In the genomic region with DNA sequence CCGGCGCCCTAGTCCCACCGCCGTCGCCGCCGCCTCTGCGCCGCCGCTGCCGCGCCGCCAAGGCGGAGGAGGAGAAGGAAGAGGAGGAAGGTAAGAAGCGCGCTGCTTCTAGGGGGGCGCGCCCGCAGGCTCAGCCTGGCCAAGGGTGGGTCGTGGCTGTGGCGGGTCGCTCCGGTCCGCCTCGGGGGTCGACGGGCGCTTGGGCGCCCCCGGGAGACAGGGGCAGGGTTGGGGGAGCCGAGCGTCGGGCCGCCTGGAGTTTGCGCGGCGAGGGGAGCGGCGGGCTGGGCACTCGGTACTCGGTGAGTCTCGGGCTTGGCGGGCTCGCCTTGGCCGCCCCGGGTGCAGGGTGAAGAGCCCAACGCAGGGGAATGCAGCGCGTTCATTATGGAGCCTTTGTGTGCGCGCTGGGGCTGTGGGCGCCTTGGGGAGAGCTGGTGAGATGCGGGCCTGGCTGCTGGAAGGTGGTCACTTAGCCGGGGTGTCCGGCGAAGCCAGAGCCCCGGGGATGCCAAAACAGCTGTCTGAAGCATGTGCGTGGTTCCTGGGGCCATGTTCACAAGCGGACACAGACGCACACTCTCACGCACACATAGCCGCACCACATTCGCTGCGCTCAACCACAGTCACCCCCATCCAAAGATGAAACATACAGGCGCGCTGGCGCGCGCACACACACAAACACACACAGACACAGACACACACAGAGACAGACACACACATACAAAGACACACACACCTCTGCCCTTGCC, we compare ENCODE assay signal across 8 mouse cellular contexts.
DNase-seq lines count a peak whose midpoint lies in the region; ATAC-seq and TF ChIP-seq lines count a peak whose summit lies in the region.

No protein-coding gene starts in this region.

- H3K9ac ChIP-seq in hindbrain, embryonic 13.5 days = peak overlapping the region; percentile 79
- H3K9ac ChIP-seq in liver, embryonic 14.5 days (replicated peaks) = no peak overlapping the region
- no peak overlapping the region for H3K9ac ChIP-seq in stomach, embryonic 14.5 days (replicated peaks; ENCODE audit: low read depth, low read length)

- peak overlapping the region; percentile 54 for H3K4me2 ChIP-seq in hindbrain, embryonic 13.5 days
- peak overlapping the region; percentile 23; the same call in 1 of the 2 replicates for H3K4me2 ChIP-seq in liver, embryonic 14.5 days (ENCODE audit: low read depth)
- peak overlapping the region; percentile 76 for H3K4me2 ChIP-seq in stomach, embryonic 14.5 days (replicated peaks; ENCODE audit: low read depth, low read length)

- H3K9me3 ChIP-seq in hindbrain, embryonic 13.5 days = no peaks in the 10 kb centered on the region
- no peaks in the 10 kb centered on the region for H3K9me3 ChIP-seq in liver, embryonic 14.5 days (ENCODE audit: control insufficient read depth, low read length)
- no peaks in the 10 kb centered on the region for H3K9me3 ChIP-seq in stomach, embryonic 14.5 days (ENCODE audit: control insufficient read depth, low read depth, low read length)

- no peaks in the 10 kb centered on the region for H3K4me1 ChIP-seq in kidney, adult 2 months (ENCODE audit: control insufficient read depth, insufficient read depth, low read length)
- peaks cover 3% of the 10 kb centered on the region; the same call in 1 of the 2 replicates for H3K4me1 ChIP-seq in hindbrain, embryonic 13.5 days (replicated peaks)
- no peaks in the 10 kb centered on the region for H3K4me1 ChIP-seq in liver, embryonic 14.5 days (replicated peaks; ENCODE audit: control insufficient read depth in 2 of 2, insufficient read depth in 2 of 2, low read length in 1 of 2)
- no peaks in the 10 kb centered on the region for H3K4me1 ChIP-seq in stomach, embryonic 14.5 days (ENCODE audit: control insufficient read depth, insufficient read depth, low read length)

- no peaks in the 10 kb centered on the region for H3K27me3 ChIP-seq in kidney, adult 2 months (replicated peaks; ENCODE audit: control insufficient read depth, insufficient read depth, low read length)
- H3K27me3 ChIP-seq in hindbrain, embryonic 13.5 days = peaks cover 75% of the 10 kb centered on the region
- H3K27me3 ChIP-seq in liver, embryonic 14.5 days (ENCODE audit: control insufficient read depth, insufficient read depth, low read length) = peaks cover 22% of the 10 kb centered on the region
- H3K27me3 ChIP-seq in stomach, embryonic 14.5 days (ENCODE audit: control insufficient read depth, insufficient read depth, low read length) = 0 out of 2 replicates have a peak, but pooled peaks cover 20% of the 10 kb centered on the region

- no peak for TF ChIP-seq POLR2A in kidney, adult 2 months (IDR thresholded peaks at IDR 0.05; ENCODE audit: low read depth, low read length)

- H3K4me3 ChIP-seq in kidney, adult 2 months (ENCODE audit: insufficient read depth, low read depth, low read length) = peak overlapping the region; percentile 33; the same call in 1 of the 2 replicates
- H3K4me3 ChIP-seq in hindbrain, embryonic 13.5 days = peak overlapping the region; percentile 55
- 0 out of 4 replicates have a peak overlapping the region, but pooled peaks of 1 of the 2 experiments have one; percentile 6 for H3K4me3 ChIP-seq in liver, embryonic 14.5 days (ENCODE audit: insufficient read depth in 1 of 2, low read depth in 2 of 2, low read length in 2 of 2)
- H3K4me3 ChIP-seq in stomach, embryonic 14.5 days (ENCODE audit: low read depth, low read length) = peak overlapping the region; percentile 41

- H3K36me3 ChIP-seq in kidney, adult 2 months (ENCODE audit: control insufficient read depth, insufficient read depth, low read length) = no peaks in the 10 kb centered on the region
- no peaks in the 10 kb centered on the region for H3K36me3 ChIP-seq in hindbrain, embryonic 13.5 days
- H3K36me3 ChIP-seq in liver, embryonic 14.5 days (replicated peaks; ENCODE audit: control insufficient read depth, insufficient read depth, low read depth) = no peaks in the 10 kb centered on the region
- no peaks in the 10 kb centered on the region for H3K36me3 ChIP-seq in stomach, embryonic 14.5 days (ENCODE audit: control insufficient read depth, insufficient read depth, low read length)

- TF ChIP-seq CTCF in kidney, adult 2 months (conservative IDR thresholded peaks at IDR 0.05; ENCODE audit: insufficient read depth, insufficient read length, low read depth, low read length) = no peak
- TF ChIP-seq CTCF in liver, embryonic 14.5 days (IDR thresholded peaks at IDR 0.05; ENCODE audit: low read depth) = no peak

- TF ChIP-seq EP300 in liver, embryonic 14.5 days (IDR thresholded peaks at IDR 0.05; ENCODE audit: low read depth) = no peak

- WGBS in kidney, adult 2 months = under 1% methylated on average over 42 of the region's 69 CpGs
- WGBS in hindbrain, embryonic 13.5 days = 15% methylated on average over 49 of the region's 69 CpGs
- WGBS in liver, embryonic 14.5 days (ENCODE audit: insufficient replicate concordance) = 10% methylated on average over 56 of the region's 69 CpGs
- 23% methylated on average over 56 of the region's 69 CpGs for WGBS in stomach, embryonic 14.5 days

- ATAC-seq in hindbrain, embryonic 13.5 days (ENCODE audit: low FRiP score) = peak; percentile 55
- ATAC-seq in liver, embryonic 14.5 days (ENCODE audit: insufficient read depth) = no peak
- ATAC-seq in stomach, embryonic 14.5 days (ENCODE audit: insufficient number of reproducible peaks, insufficient read depth, low FRiP score, low read depth) = no peak

- no peak overlapping the region for H3K27ac ChIP-seq in kidney, adult 2 months (ENCODE audit: insufficient read depth, low read depth, low read length)
- H3K27ac ChIP-seq in hindbrain, embryonic 13.5 days = peak overlapping the region; percentile 84
- no peak overlapping the region for H3K27ac ChIP-seq in liver, embryonic 14.5 days
- no peak overlapping the region for H3K27ac ChIP-seq in stomach, embryonic 14.5 days (ENCODE audit: low read length)

- no peak for DNase-seq in kidney, adult 2 months
- DNase-seq in kidney, postnatal 14 days = no peak
- peak; percentile 7 for DNase-seq in embryo, embryonic 10 days (ENCODE audit: low spot score)
- DNase-seq in liver, embryonic 14.5 days (ENCODE audit: low read depth in 3 of 3, low spot score in 3 of 3) = no peak
- DNase-seq in cerebellum, adult 11 months = no peak
- DNase-seq in cerebellum, adult 8-10 months = no peak

Comparison
In these comparisons a context has a peak if more than half of its experiments do, and no peak if none do; other contexts are left out.
1. H3K4me2 ChIP-seq: peak in every context shown above with its lines; median percentile 76 in stomach, embryonic 14.5 days; 54 in hindbrain, embryonic 13.5 days; 23 in liver, embryonic 14.5 days.